In the genomic region with DNA sequence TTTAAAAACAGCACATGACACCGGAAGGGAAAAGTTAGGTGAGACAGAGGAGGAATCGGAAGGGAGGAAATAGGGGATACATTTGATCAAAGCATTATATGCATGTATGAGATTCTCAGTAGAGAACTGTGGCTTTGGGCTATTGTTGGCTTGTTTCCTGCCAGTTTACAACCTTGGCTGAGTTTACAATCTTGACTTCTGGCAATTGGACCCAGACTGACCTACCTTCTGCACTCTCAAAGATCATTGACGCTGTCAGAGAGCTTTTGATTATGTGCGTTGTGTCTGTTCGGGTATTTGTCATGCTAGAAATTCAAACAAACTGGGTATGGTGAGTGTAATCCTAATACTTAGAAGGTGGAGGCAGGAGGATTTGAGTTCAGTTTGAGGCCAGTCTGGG, we compare ENCODE assay signal across 16 mouse cellular contexts. TPM values are rescaled to one million over a fixed set of nuclear protein-coding genes. Genes with fewer than 3 reads are reported as not detected.
A peak's percentile ranks its signal among the peaks of the same experiment; 100 is the strongest.
DNase-seq lines count a peak whose midpoint lies in the region; ATAC-seq and TF ChIP-seq lines count a peak whose summit lies in the region.
"Had no signal": no experiment of that assay in that cellular context is flagged by ENCODE, and none has a peak within 500 bp of the region (broad histone marks: within the 10 kb centered on the region; RNA-seq: fewer than 3 reads in every experiment).

No protein-coding gene starts in this region.

- TF ChIP-seq EP300 in ES-Bruce4 (IDR thresholded peaks at IDR 0.05; ENCODE audit: insufficient read depth, low read depth, low read length): no peak

- peak; percentile 66 for DNase-seq in kidney, adult 2 months
- no peak for DNase-seq in kidney, adult 11 months
- DNase-seq in c-Kit-positive CD71-positive TER-119-positive erythroid progenitor cells, embryonic 14.5 days (ENCODE audit: low spot score): peak; percentile 13
- DNase-seq in left cerebral cortex, postnatal 14 days (ENCODE audit: low spot score in 2 of 2): no peak
- DNase-seq in frontal cortex, postnatal 14 days (ENCODE audit: low spot score in 2 of 2): no peak
- DNase-seq: adrenal gland, adult 2 months; cerebellum, adult 11 months; cerebellum, postnatal 14 days; embryo, embryonic 11 days; lung, adult 18-20 months; right cerebral cortex, postnatal 4 days had no signal

- no peak overlapping the region; the same call in 1 of the 2 replicates for H3K27ac ChIP-seq in kidney, adult 2 months (ENCODE audit: insufficient read depth, low read depth, low read length)
- H3K27ac ChIP-seq in ES-Bruce4 (ENCODE audit: insufficient read depth, low read length): peak overlapping the region; percentile 33; the same call in 1 of the 2 replicates
- H3K27ac ChIP-seq in liver, embryonic 16.5 days (ENCODE audit: low read length): peak overlapping the region; percentile 3; the same call in 1 of the 2 replicates
- H3K27ac ChIP-seq: embryonic facial prominence, embryonic 15.5 days; forebrain, embryonic 12.5 days; midbrain, embryonic 12.5 days had no signal

- no peaks in the 10 kb centered on the region for H3K27me3 ChIP-seq in kidney, adult 2 months (replicated peaks; ENCODE audit: control insufficient read depth, insufficient read depth, low read length)
- H3K27me3 ChIP-seq in ES-Bruce4 (ENCODE audit: control insufficient read depth, insufficient read depth, low read length, poor library complexity, severe bottlenecking): no peaks in the 10 kb centered on the region
- H3K27me3 ChIP-seq in liver, embryonic 16.5 days (ENCODE audit: control insufficient read depth, insufficient read depth, low read depth, low read length): no peaks in the 10 kb centered on the region
- H3K27me3 ChIP-seq: embryonic facial prominence, embryonic 15.5 days; forebrain, embryonic 12.5 days; midbrain, embryonic 12.5 days had no signal

- intact Hi-C loops in left cerebral cortex, postnatal 14 days (cut with DNase I): no loop called here

- no peaks in the 10 kb centered on the region for H3K9me3 ChIP-seq in ES-Bruce4 (replicated peaks; ENCODE audit: control insufficient read depth, insufficient read depth, low read length, poor library complexity, severe bottlenecking)
- H3K9me3 ChIP-seq in liver, embryonic 16.5 days (replicated peaks; ENCODE audit: control insufficient read depth, low read length): no peaks in the 10 kb centered on the region
- H3K9me3 ChIP-seq: embryonic facial prominence, embryonic 15.5 days; forebrain, embryonic 12.5 days; midbrain, embryonic 12.5 days had no signal

- WGBS in kidney, adult 2 months: 37% methylated on average over 5 of the region's 5 CpGs
- WGBS in liver, embryonic 16.5 days (ENCODE audit: insufficient replicate concordance): 47% methylated on average over 5 of the region's 5 CpGs

- H3K4me3 ChIP-seq in kidney, adult 2 months (ENCODE audit: insufficient read depth, low read depth, low read length): no peak overlapping the region
- no peak overlapping the region for H3K4me3 ChIP-seq in ES-Bruce4 (ENCODE audit: low read depth, low read length)
- H3K4me3 ChIP-seq in liver, embryonic 16.5 days (ENCODE audit: low read depth, low read length): peak overlapping the region; percentile 51
- H3K4me3 ChIP-seq: embryonic facial prominence, embryonic 15.5 days; forebrain, embryonic 12.5 days; midbrain, embryonic 12.5 days had no signal

- no peak for TF ChIP-seq POLR2A in kidney, adult 2 months (IDR thresholded peaks at IDR 0.05; ENCODE audit: low read depth, low read length)
- TF ChIP-seq POLR2A in ES-Bruce4 (IDR thresholded peaks at IDR 0.05; ENCODE audit: insufficient read depth, low read length): no peak

- no peak for ATAC-seq in liver, embryonic 16.5 days (ENCODE audit: low read depth)

- H3K4me1 ChIP-seq in kidney, adult 2 months (ENCODE audit: control insufficient read depth, insufficient read depth, low read length): peaks cover 12% of the 10 kb centered on the region; the same call in 1 of the 2 replicates
- H3K4me1 ChIP-seq in ES-Bruce4 (ENCODE audit: control insufficient read depth, insufficient read depth, low read length): no peaks in the 10 kb centered on the region
- H3K4me1 ChIP-seq in liver, embryonic 16.5 days (ENCODE audit: control insufficient read depth, low read depth, low read length): peaks cover 30% of the 10 kb centered on the region
- H3K4me1 ChIP-seq: embryonic facial prominence, embryonic 15.5 days; forebrain, embryonic 12.5 days had no signal

- H3K9ac ChIP-seq in ES-Bruce4 (ENCODE audit: low read depth, poor library complexity, severe bottlenecking): no peak overlapping the region
- peak overlapping the region; percentile 5; the same call in 1 of the 2 replicates for H3K9ac ChIP-seq in liver, embryonic 16.5 days (ENCODE audit: low read depth, low read length)
- H3K9ac ChIP-seq: embryonic facial prominence, embryonic 15.5 days; forebrain, embryonic 12.5 days; midbrain, embryonic 12.5 days had no signal

- peak overlapping the region; percentile 59 for H3K4me2 ChIP-seq in liver, embryonic 16.5 days (ENCODE audit: low read depth, low read length)
- H3K4me2 ChIP-seq: embryonic facial prominence, embryonic 15.5 days; forebrain, embryonic 12.5 days; midbrain, embryonic 12.5 days had no signal

- TF ChIP-seq CTCF in kidney, adult 2 months (conservative IDR thresholded peaks at IDR 0.05; ENCODE audit: insufficient read depth, insufficient read length, low read depth, low read length): no peak
- no peak for TF ChIP-seq CTCF in ES-Bruce4 (IDR thresholded peaks at IDR 0.05; ENCODE audit: low read depth, low read length)

- no peaks in the 10 kb centered on the region for H3K36me3 ChIP-seq in kidney, adult 2 months (ENCODE audit: control insufficient read depth, insufficient read depth, low read length)
- peaks cover 15% of the 10 kb centered on the region for H3K36me3 ChIP-seq in ES-Bruce4 (ENCODE audit: control insufficient read depth, insufficient read depth, low read length, poor library complexity, severe bottlenecking)
- peaks cover 17% of the 10 kb centered on the region for H3K36me3 ChIP-seq in liver, embryonic 16.5 days (ENCODE audit: control insufficient read depth, insufficient read depth)
- H3K36me3 ChIP-seq: embryonic facial prominence, embryonic 15.5 days; forebrain, embryonic 12.5 days; midbrain, embryonic 12.5 days had no signal

RNA-seq across cellular contexts. Expression of gene Frrs1, which starts 5.2 kb away (rescaled TPM):
- 49.7 and 62.7 TPM in 2 replicates for polyA plus RNA-seq in kidney, adult 2 months (2012; rRNA removed)
- polyA plus RNA-seq in ES-Bruce4 (2011; ENCODE audit: insufficient read depth, insufficient read length, low read depth, missing spikeins): 60.3 and 65.0 TPM in 2 replicates
- polyA plus RNA-seq in liver, embryonic 16.5 days (2015; fragmentation: Nextera tagmentation; extraction: Ambion mirVana): 44.2 and 51.8 TPM in 2 replicates
- 1 to 10 TPM; 1.5 to 2.3 TPM for total RNA-seq in left cerebral cortex, postnatal 14 days (2021)

RNA-seq across cellular contexts. Expression of gene Agl, which starts 56.5 kb away (rescaled TPM):
- 12.7 and 13.6 TPM in 2 replicates for polyA plus RNA-seq in kidney, adult 2 months (2012; rRNA removed)
- 15.2 and 15.8 TPM in 2 replicates for polyA plus RNA-seq in ES-Bruce4 (2011; ENCODE audit: insufficient read depth, insufficient read length, low read depth, missing spikeins)
- polyA plus RNA-seq in liver, embryonic 16.5 days (2015; fragmentation: Nextera tagmentation; extraction: Ambion mirVana): 14.3 and 19.6 TPM in 2 replicates
- total RNA-seq in left cerebral cortex, postnatal 14 days (2021): 10 to 100 TPM; 23.7 to 26.0 TPM

Comparison
In these comparisons a context has a peak if more than half of its experiments do, and no peak if none do; other contexts are left out.
1. DNase-seq: peak in kidney, adult 2 months (single experiment) and c-Kit-positive CD71-positive TER-119-positive erythroid progenitor cells, embryonic 14.5 days (single experiment); none in kidney, adult 11 months (single experiment), left cerebral cortex, postnatal 14 days (0 of 2) and frontal cortex, postnatal 14 days (0 of 2).